Mouse (Mus musculus): Measurements from ENCODE around the gene Arfgef2. TPM values are rescaled to one million over a fixed set of nuclear protein-coding genes. Genes with fewer than 3 reads are reported as not detected.

Gene Arfgef2
- total and polyA plus RNA-seq, 2 experiments from 2014 or later, result 3.4 to 27.8 TPM

DNA sequence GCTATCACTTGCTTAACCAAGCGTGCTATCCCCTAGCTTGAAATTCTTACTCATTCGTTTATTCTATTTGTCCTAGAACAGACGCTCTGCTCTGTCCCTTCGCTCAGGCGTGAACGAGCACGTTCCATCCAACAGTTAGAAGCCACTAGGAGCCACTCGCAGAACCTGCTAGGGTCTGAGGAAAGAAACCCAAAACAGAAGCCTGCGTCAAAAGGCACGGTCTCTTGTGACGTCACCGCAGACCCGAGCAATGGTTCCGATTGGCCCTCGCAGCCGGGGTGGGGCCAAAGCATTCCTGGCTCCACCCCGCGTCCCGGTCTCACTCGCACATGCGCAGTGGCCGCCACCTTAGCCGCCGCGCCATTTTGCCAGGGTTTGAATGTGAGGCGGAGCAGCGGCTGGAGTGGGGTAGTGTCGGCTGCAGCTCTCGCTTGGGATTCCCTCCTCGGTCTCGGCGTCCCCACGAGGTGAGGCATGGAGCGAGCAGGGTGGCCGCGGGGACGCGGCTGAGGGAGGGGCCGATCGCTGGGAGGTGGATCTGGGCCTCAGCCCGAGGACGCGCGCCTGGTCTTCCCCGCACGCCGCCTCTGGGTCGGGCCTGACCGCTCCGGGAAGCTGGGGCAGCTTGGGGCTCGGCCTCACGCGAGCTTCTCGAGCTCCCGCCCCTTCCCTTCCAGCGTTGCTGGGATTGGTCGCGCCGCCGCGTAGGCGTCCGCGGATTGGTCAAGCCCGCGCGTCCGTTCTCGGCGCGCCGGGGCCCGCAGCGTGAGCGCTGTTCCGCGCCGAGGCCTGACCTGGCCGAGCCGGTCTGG is 100.5 kb downstream of the Arfgef2 start, which contains the start of gene Cse1l:
Cse1l (plus strand) TSS at position 330 of the 812 bp plus-strand sequence.
- H3K9me3 ChIP-seq (ENCODE audit: low read length), result no peaks in the 10 kb centered on the region
- peak; percentile 99 for DNase-seq (ENCODE audit: low spot score)
- H3K9ac ChIP-seq (replicated peaks; ENCODE audit: low read length, poor library complexity, severe bottlenecking), result peak within 1 kb of the TSS; percentile 79
- H3K4me2 ChIP-seq (ENCODE audit: low read depth, low read length, poor library complexity, severe bottlenecking), result peak within 1 kb of the TSS; percentile 95
- H3K27me3 ChIP-seq (ENCODE audit: insufficient read depth, low read length), result no peaks in the 10 kb centered on the region
- H3K36me3 ChIP-seq (ENCODE audit: insufficient read depth, low read length), result no peaks in the 10 kb centered on the region
- H3K4me1 ChIP-seq (ENCODE audit: insufficient read depth, low read length), result peaks cover 5% of the 10 kb centered on the region; the same call in 1 of the 2 replicates
- ATAC-seq (ENCODE audit: low FRiP score), result peak; percentile 97
- 1% methylated on average over 75 of the region's 80 CpGs for WGBS
- H3K4me3 ChIP-seq (ENCODE audit: low read depth, low read length), result peak within 1 kb of the TSS; percentile 86
- no peak; the same call in 1 of the 2 replicates for TF ChIP-seq CTCF (IDR thresholded peaks at IDR 0.05)
- H3K27ac ChIP-seq (ENCODE audit: low read depth, low read length), result peak within 1 kb of the TSS; percentile 97

DNA sequence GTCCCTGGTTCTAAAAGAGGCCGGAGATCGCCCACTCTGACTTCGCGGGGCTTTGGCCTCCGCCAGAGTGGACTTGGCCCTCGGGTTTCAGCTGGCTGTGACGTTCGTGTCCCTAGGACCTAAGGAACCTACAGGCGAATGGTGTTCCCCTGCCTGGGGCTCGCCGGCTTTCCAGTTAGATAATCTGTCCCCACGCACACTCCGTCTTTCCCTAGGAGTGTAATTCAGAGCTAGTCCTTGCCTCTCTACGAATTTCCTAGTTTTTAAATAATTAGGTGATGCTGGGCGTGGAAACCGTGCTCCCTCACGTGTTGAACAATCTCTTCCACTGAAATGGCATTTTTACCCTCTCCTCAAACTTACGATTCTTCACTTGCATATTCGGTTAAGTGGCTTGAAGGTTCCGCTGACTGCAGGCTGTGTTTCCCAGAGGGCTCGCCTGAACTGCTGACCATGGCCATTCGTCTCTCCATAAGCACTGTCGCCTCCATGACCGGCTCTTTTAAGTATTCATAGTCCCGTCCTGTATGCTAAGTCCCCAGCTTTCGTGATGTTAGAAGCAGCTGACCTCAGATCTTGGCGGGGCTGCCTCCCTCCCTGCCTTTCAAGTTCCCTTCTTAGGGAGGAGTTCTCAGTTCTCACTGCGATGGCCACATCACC is 101.3 kb downstream of the Arfgef2 start:
- Histone ChIP-seq H3K4me2 (ENCODE audit: low read depth, low read length, poor library complexity, severe bottlenecking) (peak overlapping the region; percentile 95), H3K27ac (ENCODE audit: low read depth, low read length) (peak overlapping the region; percentile 97), H3K9me3 (ENCODE audit: low read length) (no peaks in the 10 kb centered on the region), H3K4me1 (ENCODE audit: insufficient read depth, low read length) (peaks cover 5% of the 10 kb centered on the region; the same call in 1 of the 2 replicates), H3K9ac (replicated peaks; ENCODE audit: low read length, poor library complexity, severe bottlenecking) (peak overlapping the region; percentile 79), H3K27me3 (ENCODE audit: insufficient read depth, low read length) (no peaks in the 10 kb centered on the region), H3K4me3 (ENCODE audit: low read depth, low read length) (peak overlapping the region; percentile 86), H3K36me3 (ENCODE audit: insufficient read depth, low read length) (no peaks in the 10 kb centered on the region)
- peak; percentile 14 for DNase-seq (ENCODE audit: low spot score)
- no peak for TF ChIP-seq CTCF (IDR thresholded peaks at IDR 0.05)
- ATAC-seq (ENCODE audit: low FRiP score), result no peak
- under 1% methylated on average over 28 of the region's 28 CpGs for WGBS

- Histone ChIP-seq H3K4me3 (ENCODE audit: low read depth, low read length) (no peak overlapping the region), H3K4me2 (ENCODE audit: low read depth, low read length, poor library complexity, severe bottlenecking) (no peak overlapping the region), H3K4me1 (ENCODE audit: insufficient read depth, low read length) (peaks cover 5% of the 10 kb centered on the region; the same call in 1 of the 2 replicates), H3K36me3 (ENCODE audit: insufficient read depth, low read length) (no peaks in the 10 kb centered on the region), H3K9me3 (ENCODE audit: low read length) (no peaks in the 10 kb centered on the region), H3K27ac (ENCODE audit: low read depth, low read length) (no peak overlapping the region), H3K9ac (replicated peaks; ENCODE audit: low read length, poor library complexity, severe bottlenecking) (no peak overlapping the region), H3K27me3 (ENCODE audit: insufficient read depth, low read length) (no peaks in the 10 kb centered on the region)
- no peak for TF ChIP-seq CTCF (IDR thresholded peaks at IDR 0.05)
- DNase-seq (ENCODE audit: low spot score), result no peak
- no peak for ATAC-seq (ENCODE audit: low FRiP score)
- 100% methylated on average over 3 of the region's 3 CpGs for WGBS
Observed at GRCm38 (mm10) chr2:166909729-166910128, 104.3 kb downstream of the Arfgef2 start.

DNA sequence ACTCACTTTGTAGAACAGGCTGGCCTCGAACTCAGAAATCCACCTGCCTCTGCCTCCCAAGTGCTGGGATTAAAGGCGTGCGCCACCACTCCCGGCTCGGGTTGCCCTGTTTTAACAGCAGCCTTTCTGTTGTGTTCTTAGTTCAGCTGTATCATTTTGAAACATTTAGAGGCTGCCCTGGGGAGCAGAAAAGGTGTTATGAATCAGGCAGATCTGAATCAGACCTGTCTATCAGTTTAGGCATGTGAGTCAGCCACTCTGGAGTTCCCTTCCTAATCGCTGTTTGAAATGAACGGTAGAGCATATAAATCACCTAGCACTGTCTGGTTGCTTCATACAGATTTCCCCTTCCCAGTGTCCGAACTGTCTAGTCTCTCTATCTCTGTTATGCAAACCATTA is 105.1 kb downstream of the Arfgef2 start:
- no peak for TF ChIP-seq CTCF (IDR thresholded peaks at IDR 0.05)
- Histone ChIP-seq H3K27ac (ENCODE audit: low read depth, low read length) (no peak overlapping the region), H3K4me3 (ENCODE audit: low read depth, low read length) (no peak overlapping the region), H3K36me3 (ENCODE audit: insufficient read depth, low read length) (no peaks in the 10 kb centered on the region), H3K4me2 (ENCODE audit: low read depth, low read length, poor library complexity, severe bottlenecking) (no peak overlapping the region), H3K4me1 (ENCODE audit: insufficient read depth, low read length) (peaks cover 5% of the 10 kb centered on the region; the same call in 1 of the 2 replicates), H3K9me3 (ENCODE audit: low read length) (no peaks in the 10 kb centered on the region), H3K27me3 (ENCODE audit: insufficient read depth, low read length) (no peaks in the 10 kb centered on the region), H3K9ac (replicated peaks; ENCODE audit: low read length, poor library complexity, severe bottlenecking) (no peak overlapping the region)
- DNase-seq (ENCODE audit: low spot score), result no peak
- WGBS, result 96% methylated on average over 8 of the region's 8 CpGs
- no peak for ATAC-seq (ENCODE audit: low FRiP score)

GRCm38 (mm10) chr2:166923971-166924370 is 118.6 kb downstream of the Arfgef2 start:
- 82% methylated on average over 2 of the region's 2 CpGs for WGBS
- TF ChIP-seq CTCF (IDR thresholded peaks at IDR 0.05), result no peak
- Histone ChIP-seq H3K4me3 (ENCODE audit: low read depth, low read length) (no peak overlapping the region), H3K4me2 (ENCODE audit: low read depth, low read length, poor library complexity, severe bottlenecking) (no peak overlapping the region), H3K36me3 (ENCODE audit: insufficient read depth, low read length) (peaks cover 29% of the 10 kb centered on the region), H3K9me3 (ENCODE audit: low read length) (no peaks in the 10 kb centered on the region), H3K27me3 (ENCODE audit: insufficient read depth, low read length) (no peaks in the 10 kb centered on the region), H3K27ac (ENCODE audit: low read depth, low read length) (no peak overlapping the region), H3K9ac (replicated peaks; ENCODE audit: low read length, poor library complexity, severe bottlenecking) (no peak overlapping the region), H3K4me1 (ENCODE audit: insufficient read depth, low read length) (no peaks in the 10 kb centered on the region)
- no peak for ATAC-seq (ENCODE audit: low FRiP score)
- DNase-seq (ENCODE audit: low spot score), result no peak

DNA sequence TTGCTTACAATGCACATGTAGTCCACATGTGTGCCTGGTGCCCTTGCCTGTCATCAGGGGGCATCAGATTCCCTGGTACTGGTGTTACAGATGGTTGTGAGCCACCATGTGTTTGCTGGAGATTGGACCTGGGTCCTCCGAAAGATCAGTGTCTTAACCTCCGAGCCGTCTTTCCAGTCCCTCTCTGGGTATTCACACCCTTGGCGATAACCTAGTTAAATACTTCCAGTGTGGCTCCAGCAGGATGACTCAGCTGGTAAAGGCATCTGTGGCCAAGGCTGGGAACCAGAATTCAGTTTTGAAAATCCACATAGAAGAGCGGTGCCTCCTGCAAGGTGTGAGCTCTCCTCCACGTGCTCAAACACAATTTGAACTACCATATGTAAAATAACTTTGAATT is 128.6 kb downstream of the Arfgef2 start:
- Histone ChIP-seq H3K9ac (replicated peaks; ENCODE audit: low read length, poor library complexity, severe bottlenecking) (no peak overlapping the region), H3K9me3 (ENCODE audit: low read length) (no peaks in the 10 kb centered on the region), H3K27ac (ENCODE audit: low read depth, low read length) (no peak overlapping the region), H3K36me3 (ENCODE audit: insufficient read depth, low read length) (peaks cover 50% of the 10 kb centered on the region; the same call in 1 of the 2 replicates), H3K4me3 (ENCODE audit: low read depth, low read length) (no peak overlapping the region), H3K4me1 (ENCODE audit: insufficient read depth, low read length) (no peaks in the 10 kb centered on the region), H3K27me3 (ENCODE audit: insufficient read depth, low read length) (no peaks in the 10 kb centered on the region), H3K4me2 (ENCODE audit: low read depth, low read length, poor library complexity, severe bottlenecking) (no peak overlapping the region)
- ATAC-seq (ENCODE audit: low FRiP score), result no peak
- no peak for TF ChIP-seq CTCF (IDR thresholded peaks at IDR 0.05)
- DNase-seq (ENCODE audit: low spot score), result no peak
- WGBS, result 95% methylated on average over 6 of the region's 6 CpGs

All from midbrain, postnatal 0 days (tissue).